Mouse (Mus musculus): ENCODE measurements around the gene Pth1r.
A peak's percentile ranks its signal among the peaks of the same experiment; 100 is the strongest.

Pth1r gene

DNA sequence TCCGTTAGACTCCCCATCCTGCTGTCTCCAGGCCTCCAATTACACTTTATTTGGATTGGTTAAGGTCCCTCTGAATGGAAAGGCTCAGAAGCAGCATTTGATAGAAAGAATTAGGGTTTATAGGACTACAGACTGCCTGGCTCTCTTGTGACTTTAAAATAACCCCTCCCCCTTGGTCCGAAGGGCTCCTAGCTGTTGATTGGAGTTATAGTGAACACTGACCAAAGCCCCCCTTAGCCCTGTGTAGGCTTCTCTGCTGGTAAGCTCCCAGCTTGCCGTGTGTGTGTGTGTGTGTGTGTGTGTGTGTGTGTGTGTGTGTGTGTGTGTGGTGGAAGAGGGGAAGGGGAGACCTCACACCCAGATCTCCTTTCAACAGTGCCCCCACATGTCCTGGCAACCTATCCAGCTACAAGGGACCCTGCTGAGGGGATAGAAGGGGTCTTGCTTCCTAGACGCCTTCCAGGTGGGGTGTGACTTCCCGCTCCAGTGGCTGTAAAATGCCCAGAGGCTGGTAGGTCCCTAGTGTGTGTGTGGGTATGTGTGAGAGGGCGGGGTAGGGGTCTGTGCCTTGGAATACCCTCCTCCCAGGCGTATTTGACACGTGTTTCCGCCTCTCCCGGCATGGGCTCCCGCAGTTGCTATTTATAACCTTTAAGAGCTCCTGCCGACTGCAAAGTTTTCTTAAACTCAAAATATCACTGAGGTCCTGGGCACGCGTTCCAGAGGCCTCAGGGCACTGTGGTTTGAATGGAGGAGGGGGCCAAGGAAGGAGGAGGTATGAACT lies 3.7 kb upstream of the Pth1r start:
- DNase-seq (ENCODE audit: low read depth): no peak

DNA sequence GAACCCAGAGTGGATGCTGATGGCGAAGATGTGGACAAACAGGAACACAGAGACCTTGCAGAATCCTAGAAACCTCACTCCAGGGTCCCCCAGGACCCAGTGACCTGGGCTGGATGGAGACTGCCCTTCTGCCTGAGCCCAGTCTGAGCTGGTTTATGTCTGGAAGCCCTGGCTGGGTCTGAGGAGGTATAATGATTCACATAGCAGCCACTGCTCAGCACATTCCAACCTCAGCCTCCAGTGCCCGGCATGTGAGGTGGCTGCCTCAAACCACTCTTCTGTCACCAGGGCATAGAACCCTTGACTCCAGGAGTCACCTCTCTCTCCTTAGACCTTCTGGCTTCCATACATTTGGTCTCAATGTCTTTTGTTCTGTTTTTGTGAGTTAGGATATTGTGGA lies 1.5 kb upstream of the Pth1r start:
- no peak for DNase-seq (ENCODE audit: low read depth)

DNA sequence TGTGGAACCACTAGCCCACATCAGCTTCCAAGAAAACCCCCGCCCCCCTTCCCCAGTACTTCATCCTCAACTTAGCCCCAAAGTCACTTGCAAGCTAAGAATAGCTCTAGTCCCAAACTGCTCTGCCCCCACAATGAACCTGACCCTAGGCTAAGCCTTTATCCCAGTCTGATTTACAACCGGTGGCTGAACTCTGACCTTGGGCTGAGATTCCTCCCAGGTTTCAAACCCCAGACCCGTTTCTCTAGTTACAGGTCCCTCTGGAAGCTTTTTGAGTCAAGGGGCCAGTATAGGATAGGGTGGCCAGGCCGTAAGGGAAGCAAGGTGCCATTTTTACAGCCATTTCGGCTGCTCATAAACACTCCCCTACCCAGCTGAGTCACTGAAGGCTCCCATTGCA lies 707 bp downstream of the Pth1r start:
- no peak for DNase-seq (ENCODE audit: low read depth)

DNA sequence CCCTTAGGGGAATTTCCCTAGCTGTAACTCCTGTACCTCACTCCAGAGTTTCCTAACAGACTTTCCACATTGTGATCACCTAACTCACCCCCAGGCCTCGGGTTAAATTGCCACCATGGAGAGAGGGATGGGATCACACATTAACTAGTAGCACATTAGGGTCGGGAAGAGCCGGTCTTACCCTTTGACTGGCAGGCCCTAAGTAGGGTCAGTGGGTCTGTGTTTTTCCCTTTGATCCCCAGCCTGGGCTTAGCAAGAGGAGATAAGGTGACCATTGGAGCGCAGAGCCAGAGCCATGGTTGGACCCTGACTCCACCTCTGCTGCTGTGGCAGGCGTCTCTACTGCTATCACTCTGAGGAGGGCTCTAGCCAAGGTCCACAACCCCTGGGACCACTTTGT lies 1.2 kb downstream of the Pth1r start:
- no peak for DNase-seq (ENCODE audit: low read depth)

DNA sequence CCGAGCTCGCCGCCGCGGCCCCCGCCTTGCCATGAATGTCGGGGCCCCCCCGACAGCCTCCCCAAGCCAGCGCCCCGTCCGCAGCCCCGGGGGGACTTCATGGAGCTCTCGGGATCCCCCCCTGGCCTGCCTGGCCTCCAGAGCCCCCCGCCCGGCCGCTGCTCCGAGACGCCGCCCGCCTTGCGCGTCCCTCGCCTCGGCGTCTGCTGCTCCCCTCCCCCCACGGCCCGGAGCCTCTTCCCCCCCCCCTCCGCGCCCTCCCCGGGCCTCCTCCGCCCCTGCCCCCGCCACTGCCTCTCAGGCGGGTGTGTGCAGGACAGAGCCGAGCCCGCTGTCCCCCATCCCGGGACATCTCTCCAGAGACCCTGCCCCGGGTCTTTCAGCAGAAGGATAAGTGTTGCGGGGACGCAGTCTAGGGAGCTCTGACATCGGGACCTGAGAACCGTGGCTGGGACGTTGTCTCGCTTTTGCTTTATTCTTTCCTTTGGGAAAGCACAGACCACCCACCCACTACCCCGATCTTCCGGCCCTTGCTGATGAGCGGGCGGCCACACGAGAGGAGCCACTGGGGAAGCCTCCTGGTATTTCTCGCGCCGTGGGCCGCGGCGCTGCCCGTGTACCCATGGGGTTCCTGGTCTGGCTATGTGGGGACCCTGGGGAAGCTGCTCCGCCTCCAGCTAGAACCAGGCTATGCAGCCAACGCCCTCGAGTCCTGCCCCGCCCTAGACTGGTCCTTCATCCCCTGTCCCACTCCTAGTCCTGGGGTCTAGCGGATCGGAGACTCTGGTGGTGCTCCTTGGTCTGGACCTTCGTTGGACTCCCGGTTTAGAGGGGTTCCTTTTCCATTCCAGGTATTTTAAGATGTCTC lies 3.3 kb downstream of the Pth1r start:
- no peak for DNase-seq (ENCODE audit: low read depth)

DNA sequence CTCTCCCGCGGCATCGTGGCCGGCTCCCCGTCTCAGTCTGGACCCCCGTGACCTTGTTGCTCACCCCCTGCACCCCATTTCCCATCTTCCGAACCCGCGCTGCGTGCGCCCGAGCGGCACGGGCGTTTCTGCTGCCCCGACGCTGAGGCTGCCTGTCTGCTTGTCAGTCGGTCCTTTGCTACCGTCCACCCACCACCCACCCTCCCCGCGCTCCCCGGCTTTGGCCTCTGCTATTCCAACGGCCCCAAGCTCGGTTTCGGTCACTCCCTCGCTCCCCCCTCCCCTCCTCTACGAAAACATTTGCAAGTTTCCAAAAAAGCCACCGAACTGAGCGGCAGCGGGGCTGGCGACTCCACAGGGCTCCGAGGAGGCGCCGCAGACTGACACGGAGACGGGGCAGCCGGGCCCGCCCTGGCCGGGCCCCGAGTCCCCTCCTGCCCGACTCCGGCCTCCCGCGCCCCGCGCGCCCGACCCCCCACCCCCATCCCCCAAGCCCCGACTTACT lies 3.9 kb downstream of the Pth1r start:
- no peak for DNase-seq (ENCODE audit: low read depth)

DNA sequence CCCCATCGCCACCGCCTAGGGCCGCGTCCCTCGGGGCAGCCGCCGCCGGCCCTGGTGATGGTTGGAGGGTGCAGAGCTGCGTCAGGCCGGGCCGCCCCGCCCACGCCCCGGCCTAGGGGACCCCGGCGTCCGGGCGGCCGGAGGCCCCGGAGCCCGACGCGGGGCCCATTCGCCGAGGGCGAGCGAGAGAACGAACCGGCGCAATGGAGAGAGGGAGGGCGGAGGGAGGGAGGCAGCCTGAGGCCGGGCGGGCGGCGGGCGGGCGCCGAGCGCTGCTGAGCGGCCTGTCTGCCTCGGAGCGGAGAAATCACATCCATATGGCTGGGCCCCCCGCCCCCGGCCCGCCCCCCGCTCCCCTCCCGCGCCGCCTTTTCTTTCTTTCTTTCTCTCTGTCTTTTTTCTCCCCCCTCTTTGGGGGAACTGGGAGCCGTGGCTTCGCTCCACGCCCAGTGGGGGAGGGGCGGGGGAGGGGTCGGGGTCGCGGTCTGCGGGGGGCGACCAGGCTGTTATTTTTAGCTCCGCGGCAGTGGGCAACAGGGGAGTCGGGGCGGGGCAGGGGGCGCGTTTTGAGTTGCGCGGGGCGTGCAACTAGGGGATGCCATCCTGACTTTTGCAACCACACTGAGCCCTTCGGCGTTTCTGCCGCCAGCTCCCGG lies 4.5 kb downstream of the Pth1r start:
- no peak for DNase-seq (ENCODE audit: low read depth)

DNA sequence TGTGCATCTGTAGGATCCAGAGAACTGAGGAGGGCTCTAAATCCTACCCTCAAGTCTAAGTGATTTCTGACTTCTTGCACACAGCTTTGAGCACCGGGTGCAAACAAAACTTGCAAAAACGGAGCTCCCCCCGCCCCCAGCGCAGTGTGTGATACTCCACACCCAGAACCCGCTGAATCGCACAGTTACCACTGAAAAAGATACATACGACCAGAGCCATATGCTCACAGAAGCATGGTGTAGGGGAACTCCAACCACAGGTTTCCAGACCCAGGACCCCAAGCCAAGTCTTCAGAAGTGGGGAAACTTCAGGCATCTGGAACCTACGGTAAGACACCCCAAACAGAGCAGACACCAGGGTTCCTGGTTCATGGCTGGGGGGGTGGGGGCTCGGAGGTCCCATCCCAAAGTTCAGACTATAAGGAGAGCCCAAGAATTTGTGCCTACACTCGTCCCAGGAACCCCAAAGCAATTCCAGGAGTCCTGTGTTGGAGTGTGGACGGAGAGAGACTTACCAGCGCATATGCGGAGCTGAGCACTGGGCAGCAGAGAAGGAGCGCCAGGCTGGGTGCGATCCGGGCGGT lies 5.1 kb downstream of the Pth1r start, which contains the start of gene Myl3:
Gene Myl3, plus strand, starts transcription at position 151 of the 584 bp plus-strand sequence.
- no peak for DNase-seq (ENCODE audit: low read depth)

DNA sequence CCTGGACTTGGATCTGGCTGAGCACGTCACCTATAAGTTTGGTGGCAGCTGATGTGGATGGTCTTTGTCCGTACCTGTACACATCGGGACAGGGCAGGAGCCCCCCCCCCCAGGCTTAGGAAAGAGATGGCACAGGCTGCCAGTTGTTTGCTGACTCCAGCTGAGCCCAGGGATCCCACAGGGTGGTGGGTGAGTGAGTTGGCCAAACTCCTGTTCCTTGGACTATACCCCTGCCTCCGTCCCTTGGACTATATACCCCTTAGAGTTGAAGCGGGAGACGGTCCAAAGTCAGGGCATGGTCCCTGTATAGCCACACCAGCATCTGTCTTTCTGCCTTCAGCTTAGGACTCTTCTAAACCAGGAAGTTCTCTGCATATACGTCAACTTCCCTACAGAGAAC lies 7.0 kb downstream of the Pth1r start:
- DNase-seq (ENCODE audit: low read depth): no peak

DNA sequence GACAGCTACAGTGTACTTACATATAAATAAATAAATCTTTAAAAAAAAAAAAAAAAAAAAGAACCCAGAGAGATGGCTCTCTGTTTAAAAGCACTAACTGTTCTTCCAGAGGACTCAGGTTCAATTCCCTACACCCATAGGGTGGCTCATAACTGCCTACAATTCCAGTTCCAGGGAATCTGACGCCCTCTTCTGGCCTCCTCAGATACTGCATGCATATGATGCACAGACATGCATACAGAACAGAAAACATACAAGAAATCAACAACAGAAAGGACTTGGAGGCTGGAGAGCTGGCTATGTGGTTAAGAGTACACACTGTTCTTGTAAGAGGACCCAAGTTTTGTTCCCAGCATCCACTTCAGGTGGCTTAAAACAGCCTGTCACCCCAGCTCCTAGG lies 8.9 kb downstream of the Pth1r start:
- DNase-seq (ENCODE audit: low read depth): peak; percentile 21

DNA sequence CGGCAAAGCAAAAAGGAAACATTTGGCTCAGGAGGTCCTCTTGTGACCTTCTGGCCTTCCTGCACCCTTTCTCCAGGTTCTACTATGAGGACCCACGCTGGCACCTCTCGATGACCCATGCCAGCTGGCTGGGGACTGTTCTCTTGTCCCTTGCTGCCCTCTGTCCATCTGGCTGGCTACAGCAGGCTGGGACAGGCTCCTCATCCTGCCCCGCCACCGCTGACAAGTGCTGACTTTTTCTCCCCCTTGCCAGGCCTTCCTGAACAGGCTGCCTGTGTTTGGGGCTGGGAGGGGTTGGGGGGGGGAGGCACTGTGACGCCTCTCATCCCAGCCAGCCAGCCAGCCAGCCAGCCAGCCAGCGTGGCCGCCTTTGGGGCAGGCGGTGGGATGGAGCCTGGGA lies 10.6 kb downstream of the Pth1r start:
- no peak for DNase-seq (ENCODE audit: low read depth)

DNA sequence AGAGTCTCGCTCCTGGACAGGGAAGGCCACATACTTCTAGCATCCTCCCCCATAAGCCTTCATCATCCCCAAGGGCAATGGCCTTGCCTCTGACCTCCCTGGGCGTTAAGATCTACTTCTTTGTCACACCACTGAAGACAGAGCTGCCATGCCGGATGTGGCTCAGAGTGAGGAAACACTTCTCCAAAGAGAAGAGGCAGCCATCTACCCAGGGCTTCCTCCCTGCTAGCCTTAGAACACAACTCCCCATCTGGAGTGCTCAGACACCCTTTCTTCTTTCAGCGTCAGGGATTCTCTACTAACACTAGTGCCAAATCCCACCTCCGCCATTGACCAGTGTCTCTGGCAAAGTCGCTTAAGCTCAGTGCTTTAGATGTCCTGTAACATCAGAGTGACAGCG lies 12.8 kb downstream of the Pth1r start:
- peak; percentile 16 for DNase-seq (ENCODE audit: low read depth)

DNA sequence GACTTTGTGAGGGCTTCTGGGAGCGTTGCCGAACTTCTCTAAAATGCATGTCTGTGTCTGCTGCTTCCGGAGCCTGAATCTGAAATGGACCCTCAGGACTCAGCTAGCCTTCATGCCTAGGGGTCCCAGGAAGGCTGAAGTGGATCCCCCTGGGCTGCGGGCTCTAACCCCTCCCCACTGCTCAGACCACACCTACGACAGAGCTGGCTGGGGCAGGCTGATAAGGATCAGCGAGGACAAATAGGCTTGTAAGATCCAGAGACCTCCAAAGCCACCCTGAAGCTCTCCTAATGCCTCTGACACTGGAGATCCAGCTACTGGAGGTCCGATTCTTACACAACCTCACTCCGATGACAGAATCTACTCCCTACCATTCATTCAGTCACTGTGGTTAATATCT lies 13.8 kb downstream of the Pth1r start:
- no peak for DNase-seq (ENCODE audit: low read depth)

DNA sequence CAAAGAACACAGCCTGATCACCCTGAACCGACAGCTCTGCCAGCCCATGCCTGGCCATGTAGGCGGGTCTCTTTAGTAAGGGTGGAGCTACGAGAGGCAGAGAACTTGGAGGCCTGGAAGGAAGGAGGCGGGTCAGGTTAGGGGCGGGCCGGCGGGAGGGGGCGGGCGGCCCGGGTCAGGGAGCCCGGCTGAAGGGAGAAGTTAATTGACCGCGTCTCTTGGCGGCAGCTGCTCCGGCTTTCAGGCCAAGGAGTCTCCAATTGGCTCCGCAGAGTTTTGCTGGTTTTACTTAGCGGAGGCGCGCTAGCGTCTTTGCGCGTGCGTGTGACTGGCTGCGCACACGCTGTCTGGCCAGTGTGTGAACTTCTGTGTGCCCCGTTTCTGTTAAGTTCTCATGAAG lies 14.3 kb downstream of the Pth1r start:
- DNase-seq (ENCODE audit: low read depth): peak; percentile 95

DNA sequence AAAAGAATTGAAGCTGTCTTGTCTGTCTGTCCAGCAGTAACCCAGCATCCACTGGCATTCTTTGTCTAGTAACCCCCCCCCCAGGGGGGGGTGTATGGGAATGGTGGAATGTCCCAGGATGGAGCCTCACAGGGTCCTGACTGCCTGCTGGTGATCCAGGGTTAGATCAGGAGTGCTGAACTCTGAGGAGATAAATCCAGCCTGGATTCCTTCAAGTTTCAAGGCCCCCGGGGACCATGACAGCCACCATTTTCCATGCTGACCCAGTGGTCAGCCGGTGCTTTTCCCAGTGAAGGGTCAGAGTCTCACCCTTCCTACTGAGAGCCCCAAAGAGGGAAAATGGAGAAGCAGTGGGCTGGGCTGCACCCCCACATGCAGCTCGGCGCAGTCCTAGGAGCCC lies 15.1 kb downstream of the Pth1r start:
- DNase-seq (ENCODE audit: low read depth): no peak

DNA sequence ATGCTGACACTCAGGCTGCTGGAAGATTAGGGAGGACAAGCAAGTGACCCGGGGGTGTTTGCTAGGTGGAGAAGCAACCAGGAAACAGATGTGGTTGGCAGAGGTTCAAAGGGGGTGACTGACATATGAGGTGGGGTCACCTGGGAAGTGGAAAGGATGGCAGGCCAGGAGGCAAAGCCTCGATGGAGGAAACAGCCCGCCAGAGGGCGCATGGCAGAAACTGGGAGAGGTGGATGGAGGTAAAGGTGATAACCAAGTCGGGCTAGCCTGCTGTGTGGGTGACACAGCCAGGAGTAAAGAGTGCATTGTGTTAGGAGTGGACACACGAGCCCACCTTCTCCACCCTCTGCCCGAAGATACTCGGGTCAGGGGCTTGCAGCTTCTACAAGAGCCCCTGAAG lies 17.1 kb downstream of the Pth1r start:
- peak; percentile 19 for DNase-seq (ENCODE audit: low read depth)

DNA sequence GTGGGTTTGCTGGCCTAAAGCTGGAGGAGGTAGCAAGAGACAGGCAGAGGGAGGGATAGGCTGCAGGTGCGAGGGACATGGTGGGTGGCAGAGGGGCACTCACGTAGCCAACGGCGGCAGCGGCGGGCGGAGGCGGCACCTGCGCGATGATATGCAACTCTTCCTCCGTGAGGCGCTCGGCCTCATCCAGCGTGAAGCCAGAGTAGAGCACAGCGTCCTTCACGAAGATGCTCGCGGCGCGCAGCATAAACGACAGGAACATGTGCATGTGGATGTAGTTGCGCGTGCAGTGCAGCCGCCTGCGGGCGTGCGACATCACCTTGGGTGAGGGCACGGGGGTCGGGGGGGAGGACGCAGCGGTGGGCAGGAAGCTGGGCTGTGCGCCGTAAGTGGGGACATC lies 20.1 kb downstream of the Pth1r start:
- no peak for DNase-seq (ENCODE audit: low read depth)

DNA sequence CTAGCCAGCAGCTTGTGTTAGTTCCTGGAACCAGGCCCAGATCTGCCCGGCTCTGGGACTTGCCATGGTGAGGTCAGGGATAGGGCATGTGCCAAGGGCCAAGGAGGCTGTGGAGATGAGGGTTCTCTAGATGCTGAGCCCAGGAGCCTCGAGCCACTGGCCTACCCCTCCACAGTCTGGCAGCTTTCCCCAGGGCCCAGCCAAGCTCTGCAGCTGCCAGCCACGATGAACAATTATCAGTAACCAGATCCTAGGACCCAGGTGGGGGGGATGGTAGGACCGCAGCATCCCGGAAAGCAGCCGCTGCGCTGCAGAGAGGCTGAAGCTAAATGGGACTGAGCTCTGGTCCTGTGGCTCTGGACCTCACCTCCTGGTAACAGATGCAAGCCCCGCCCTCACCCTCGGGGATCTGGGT lies 21.2 kb downstream of the Pth1r start:
- no peak for DNase-seq (ENCODE audit: low read depth)

DNA sequence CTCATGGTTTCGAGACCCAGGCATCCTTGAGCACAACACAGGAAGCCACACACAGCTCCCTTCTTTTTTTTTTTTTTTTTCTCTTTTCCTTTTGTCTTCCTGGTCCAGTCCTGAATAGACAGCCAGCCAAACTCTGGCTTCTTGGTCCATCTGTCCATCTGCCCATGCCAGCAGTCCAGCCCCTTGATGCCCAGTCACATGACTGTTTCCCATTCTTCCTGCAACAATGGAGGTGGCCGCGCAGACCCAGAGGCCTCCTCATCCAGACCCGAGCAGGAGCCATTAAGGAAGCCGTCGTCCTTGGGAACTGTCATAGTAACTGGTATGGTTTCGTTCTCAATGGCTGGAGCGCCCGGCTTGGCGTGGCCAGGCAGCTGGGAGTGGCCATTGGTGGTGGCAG lies 24.9 kb downstream of the Pth1r start:
- DNase-seq (ENCODE audit: low read depth): no peak

DNA sequence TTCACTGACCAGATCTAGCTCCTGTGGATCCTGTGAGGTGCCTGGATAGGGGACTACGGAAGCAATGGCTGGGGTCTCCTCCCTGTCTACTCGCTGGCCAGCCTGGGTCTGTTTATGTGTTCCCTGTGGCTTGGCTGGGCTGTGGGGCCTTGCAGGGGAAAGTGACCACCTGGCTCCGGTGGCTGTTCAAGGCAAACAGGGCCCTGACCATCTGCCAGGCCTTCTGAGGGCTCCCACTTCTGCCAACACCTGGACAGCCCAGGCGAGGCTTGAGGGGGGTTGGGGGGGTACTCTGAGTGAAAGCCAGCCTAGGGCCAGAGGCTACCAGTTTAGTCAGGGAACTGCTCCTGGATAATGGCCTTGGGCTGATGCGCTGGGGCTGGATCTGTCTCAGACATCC lies 27.0 kb downstream of the Pth1r start:
- DNase-seq (ENCODE audit: low read depth): no peak

DNA sequence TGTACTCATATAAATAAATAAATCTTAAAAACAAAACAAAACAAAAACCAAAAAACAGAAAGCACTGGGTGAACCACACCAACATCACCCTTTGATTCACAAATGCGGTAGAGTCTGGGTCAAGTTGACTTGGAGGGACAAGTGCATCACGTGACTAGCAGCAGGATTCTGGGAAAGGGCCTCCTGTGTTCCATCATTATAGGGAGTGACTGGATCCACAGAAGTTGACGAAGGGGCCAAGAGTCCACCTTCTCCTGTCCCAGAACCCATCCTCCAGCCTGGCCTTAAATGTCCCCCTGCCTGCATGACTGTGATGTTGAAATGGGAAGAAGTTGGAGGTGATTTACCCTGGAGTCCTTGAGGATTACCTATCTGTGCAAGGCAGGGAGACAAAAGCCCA lies 28.1 kb downstream of the Pth1r start:
- no peak for DNase-seq (ENCODE audit: low read depth)

DNA sequence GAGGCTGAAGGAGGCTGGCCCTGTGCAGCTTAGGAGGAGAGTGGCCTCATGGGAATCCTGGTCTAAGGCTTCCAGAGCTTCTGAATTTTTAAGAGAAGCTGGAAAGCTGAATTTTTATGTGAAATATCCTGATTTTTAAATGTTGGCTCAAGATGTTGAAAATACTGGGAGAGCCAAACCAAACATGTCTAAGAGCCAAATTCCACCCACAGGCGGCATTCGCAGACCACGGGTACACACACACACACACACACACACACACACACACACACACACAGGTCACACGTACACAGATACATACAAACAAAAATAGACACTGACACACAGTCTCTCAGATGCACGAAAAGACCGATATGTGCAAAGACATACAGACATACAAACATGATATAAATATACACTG lies 28.9 kb downstream of the Pth1r start:
- no peak for DNase-seq (ENCODE audit: low read depth)
